Mouse (Mus musculus): Measurements from ENCODE around the gene Fam126a. TPM values are rescaled to one million over a fixed set of nuclear protein-coding genes. Genes with fewer than 3 reads are reported as not detected.

The Fam126a gene
- polyA plus RNA-seq (2012; rRNA removed), result 5.2 and 5.6 TPM in 2 replicates

DNA sequence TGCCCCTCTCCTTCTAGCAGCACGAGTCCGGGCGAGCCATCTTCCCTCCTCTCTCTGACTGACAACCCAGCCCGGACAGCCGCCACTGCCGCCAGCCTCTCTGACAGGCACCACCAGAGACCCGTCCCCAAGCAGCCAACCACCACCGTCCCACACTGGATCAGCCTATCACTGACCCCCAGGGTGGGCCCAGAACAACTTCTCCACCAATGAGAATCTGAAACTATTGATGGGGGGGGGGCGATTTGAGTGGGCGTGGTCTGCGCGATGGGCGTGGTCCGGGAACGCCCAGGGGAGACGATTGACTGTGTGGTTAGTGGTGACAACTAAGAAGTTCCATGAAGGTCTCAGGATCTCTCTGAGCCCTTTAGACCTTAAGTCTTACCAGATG is at the start of gene Fam126a:
TSS of gene Fam126a (minus strand) at position 112 of the 391 bp plus-strand sequence.
- DNase-seq, result peak; percentile 77 to 86
- no peaks in the 10 kb centered on the region for H3K27me3 ChIP-seq (ENCODE audit: control insufficient read depth, insufficient read depth, low read length)
- no peaks in the 10 kb centered on the region for H3K4me1 ChIP-seq (ENCODE audit: control insufficient read depth, insufficient read depth, low read length)
- under 1% methylated on average over 16 of the region's 16 CpGs for WGBS
- peak within 1 kb of the TSS; percentile 57 for H3K4me3 ChIP-seq (replicated peaks; ENCODE audit: insufficient read depth, low read depth, low read length)
- no peak within 1 kb of the TSS for H3K27ac ChIP-seq (ENCODE audit: insufficient read depth, low read length)
- TF ChIP-seq CTCF (IDR thresholded peaks at IDR 0.05; ENCODE audit: borderline replicate concordance, insufficient read depth, low read depth, low read length) (no peak), POLR2A (IDR thresholded peaks at IDR 0.05; ENCODE audit: borderline replicate concordance, insufficient read depth, low read length) (0 out of 2 replicates have a peak, but pooled peaks have one; percentile 25)

- Histone ChIP-seq H3K4me3 (replicated peaks; ENCODE audit: insufficient read depth, low read depth, low read length) (no peak overlapping the region), H3K27ac (ENCODE audit: insufficient read depth, low read length) (no peak overlapping the region), H3K4me1 (ENCODE audit: control insufficient read depth, insufficient read depth, low read length) (no peaks in the 10 kb centered on the region), H3K27me3 (ENCODE audit: control insufficient read depth, insufficient read depth, low read length) (no peaks in the 10 kb centered on the region)
- WGBS, result 83% methylated on average over 7 of the region's 7 CpGs
- TF ChIP-seq POLR2A (IDR thresholded peaks at IDR 0.05; ENCODE audit: borderline replicate concordance, insufficient read depth, low read length) (no peak), CTCF (IDR thresholded peaks at IDR 0.05; ENCODE audit: borderline replicate concordance, insufficient read depth, low read depth, low read length) (peak; percentile 13; the same call in 1 of the 2 replicates)
- no peak for DNase-seq
Measured at GRCm38 (mm10) chr5:24078420-24079179, 48.1 kb upstream of the Fam126a start.

GRCm38 (mm10) chr5:24077739-24078306 is 47.3 kb upstream of the Fam126a start:
- WGBS, result 30% methylated on average over 7 of the region's 7 CpGs
- TF ChIP-seq CTCF (IDR thresholded peaks at IDR 0.05; ENCODE audit: borderline replicate concordance, insufficient read depth, low read depth, low read length) (no peak), POLR2A (IDR thresholded peaks at IDR 0.05; ENCODE audit: borderline replicate concordance, insufficient read depth, low read length) (no peak)
- no peak for DNase-seq

GRCm38 (mm10) chr5:24076986-24077718 is 46.7 kb upstream of the Fam126a start:
- peak; percentile 73 to 77 for DNase-seq
- Histone ChIP-seq H3K27ac (ENCODE audit: insufficient read depth, low read length) (no peak overlapping the region; the same call in 1 of the 2 replicates), H3K4me3 (replicated peaks; ENCODE audit: insufficient read depth, low read depth, low read length) (peak overlapping the region; percentile 51), H3K4me1 (ENCODE audit: control insufficient read depth, insufficient read depth, low read length) (no peaks in the 10 kb centered on the region), H3K27me3 (ENCODE audit: control insufficient read depth, insufficient read depth, low read length) (no peaks in the 10 kb centered on the region)
- WGBS, result 2% methylated on average over 14 of the region's 15 CpGs
- peak; percentile 63; the same call in 1 of the 2 replicates for TF ChIP-seq CTCF (IDR thresholded peaks at IDR 0.05; ENCODE audit: borderline replicate concordance, insufficient read depth, low read depth, low read length)
- no peak for TF ChIP-seq POLR2A (IDR thresholded peaks at IDR 0.05; ENCODE audit: borderline replicate concordance, insufficient read depth, low read length)

More at GRCm38 (mm10) chr5:24077739-24078306, 47.3 kb upstream of the Fam126a start:
- Histone ChIP-seq H3K27ac (ENCODE audit: insufficient read depth, low read length) (no peak overlapping the region; the same call in 1 of the 2 replicates), H3K4me1 (ENCODE audit: control insufficient read depth, insufficient read depth, low read length) (no peaks in the 10 kb centered on the region), H3K4me3 (replicated peaks; ENCODE audit: insufficient read depth, low read depth, low read length) (peak overlapping the region; percentile 51), H3K27me3 (ENCODE audit: control insufficient read depth, insufficient read depth, low read length) (no peaks in the 10 kb centered on the region)

- H3K4me3 ChIP-seq (replicated peaks; ENCODE audit: insufficient read depth, low read depth, low read length), result no peak overlapping the region
- H3K27me3 ChIP-seq (ENCODE audit: control insufficient read depth, insufficient read depth, low read length), result no peaks in the 10 kb centered on the region
- DNase-seq, result no peak
- H3K4me1 ChIP-seq (ENCODE audit: control insufficient read depth, insufficient read depth, low read length), result no peaks in the 10 kb centered on the region
- 72% methylated on average over 6 of the region's 6 CpGs for WGBS
- H3K27ac ChIP-seq (ENCODE audit: insufficient read depth, low read length), result no peak overlapping the region
- no peak for TF ChIP-seq POLR2A (IDR thresholded peaks at IDR 0.05; ENCODE audit: borderline replicate concordance, insufficient read depth, low read length)
- TF ChIP-seq CTCF (IDR thresholded peaks at IDR 0.05; ENCODE audit: borderline replicate concordance, insufficient read depth, low read depth, low read length), result no peak
Measured at GRCm38 (mm10) chr5:24072031-24072430, 41.5 kb upstream of the Fam126a start.

DNA sequence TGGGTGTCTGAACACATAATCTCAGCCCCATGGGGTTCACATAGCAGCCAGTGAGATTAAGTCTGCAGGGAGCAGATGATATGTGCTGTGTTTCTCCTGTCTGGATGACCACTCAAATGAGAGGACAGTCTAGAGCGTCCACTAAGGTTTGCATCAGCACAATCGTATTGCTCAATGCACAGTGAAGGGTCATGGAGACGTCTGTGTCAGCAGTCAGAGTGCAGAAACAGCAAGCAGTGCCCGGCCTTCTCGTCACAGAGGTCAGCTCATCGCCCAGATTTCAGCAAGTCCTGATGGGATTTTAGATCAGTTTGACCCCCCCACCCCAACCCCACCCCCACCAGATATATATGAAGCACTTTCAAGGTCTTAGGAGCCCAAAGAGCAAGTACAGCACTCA is 38.5 kb upstream of the Fam126a start:
- H3K27ac ChIP-seq (ENCODE audit: insufficient read depth, low read length), result no peak overlapping the region
- H3K4me3 ChIP-seq (replicated peaks; ENCODE audit: insufficient read depth, low read depth, low read length), result no peak overlapping the region
- 83% methylated on average over 6 of the region's 6 CpGs for WGBS

DNA sequence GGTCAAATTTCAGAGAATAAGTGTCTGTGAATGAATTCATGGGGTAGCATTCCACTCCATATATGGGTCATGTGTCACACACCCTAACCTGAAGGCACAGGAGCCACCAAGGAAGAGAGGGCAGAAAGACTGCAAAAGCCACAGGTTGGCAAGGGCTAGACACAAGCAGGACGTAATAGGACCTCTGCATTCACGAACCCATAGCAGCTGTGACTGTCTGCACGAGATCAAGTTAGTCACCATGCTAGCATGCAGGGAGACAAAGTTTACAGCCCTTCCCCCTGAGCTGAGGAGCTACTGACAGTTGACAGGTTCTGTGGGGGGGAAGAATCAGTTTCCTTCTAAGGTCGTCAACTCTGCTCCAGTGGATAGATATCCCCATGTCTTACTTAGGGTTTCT is 33.1 kb upstream of the Fam126a start:
- H3K27ac ChIP-seq (ENCODE audit: insufficient read depth, low read length), result no peak overlapping the region
- 75% methylated on average over 4 of the region's 4 CpGs for WGBS
- H3K4me3 ChIP-seq (replicated peaks; ENCODE audit: insufficient read depth, low read depth, low read length), result no peak overlapping the region
- H3K4me1 ChIP-seq (ENCODE audit: control insufficient read depth, insufficient read depth, low read length), result no peaks in the 10 kb centered on the region
- DNase-seq, result no peak
- no peaks in the 10 kb centered on the region for H3K27me3 ChIP-seq (ENCODE audit: control insufficient read depth, insufficient read depth, low read length)
- TF ChIP-seq CTCF (IDR thresholded peaks at IDR 0.05; ENCODE audit: borderline replicate concordance, insufficient read depth, low read depth, low read length), result no peak
- TF ChIP-seq POLR2A (IDR thresholded peaks at IDR 0.05; ENCODE audit: borderline replicate concordance, insufficient read depth, low read length), result no peak

More for the DNA sequence above, 38.5 kb upstream of the Fam126a start:
- H3K4me1 ChIP-seq (ENCODE audit: control insufficient read depth, insufficient read depth, low read length), result no peaks in the 10 kb centered on the region
- no peak for TF ChIP-seq CTCF (IDR thresholded peaks at IDR 0.05; ENCODE audit: borderline replicate concordance, insufficient read depth, low read depth, low read length)
- TF ChIP-seq POLR2A (IDR thresholded peaks at IDR 0.05; ENCODE audit: borderline replicate concordance, insufficient read depth, low read length), result no peak
- DNase-seq, result no peak
- H3K27me3 ChIP-seq (ENCODE audit: control insufficient read depth, insufficient read depth, low read length), result no peaks in the 10 kb centered on the region
